Mouse (Mus musculus): ENCODE data around the gene Ank3.

Ank3 gene

DNA sequence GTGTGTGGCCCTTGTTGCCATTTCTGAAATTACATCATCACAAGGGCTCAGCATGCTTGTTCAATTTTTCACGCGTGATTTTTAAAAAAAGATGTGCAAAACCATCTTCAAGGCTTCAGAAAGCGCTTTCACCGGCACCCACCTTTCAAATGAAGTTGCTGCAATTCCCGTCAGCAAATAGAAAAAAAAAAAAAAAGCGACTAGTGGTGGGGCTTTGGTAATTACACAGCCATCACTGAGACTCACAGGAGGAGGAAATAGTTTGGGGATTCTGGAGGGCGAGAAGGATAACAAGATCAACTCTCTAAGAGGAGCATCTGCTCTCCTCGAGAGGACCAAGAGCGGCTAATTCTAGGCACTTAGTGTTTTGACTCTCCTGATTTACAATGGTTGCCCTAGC, 173.4 kb downstream of the Ank3 start:
- no peak for DNase-seq (ENCODE audit: low read depth, low spot score)

DNA sequence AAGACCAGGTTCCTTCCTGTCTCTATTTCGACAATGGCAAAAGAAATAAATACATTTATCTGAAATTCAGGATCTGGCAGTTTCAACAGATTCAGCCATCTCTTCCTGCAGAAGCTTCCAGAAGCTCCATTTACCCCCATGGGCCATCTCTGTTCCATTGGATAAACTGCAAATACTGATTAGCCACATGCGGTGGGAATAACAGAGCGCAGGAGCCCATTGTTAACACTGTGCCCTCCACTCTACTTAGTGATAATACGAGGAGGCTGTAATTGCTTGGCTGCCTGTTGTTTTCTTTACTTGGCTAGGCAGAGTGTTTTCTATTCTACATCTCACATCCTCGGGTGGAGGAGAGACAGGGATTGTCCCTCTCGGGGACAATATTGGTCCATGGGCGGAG, 174.5 kb downstream of the Ank3 start:
- no peak for DNase-seq (ENCODE audit: low read depth, low spot score)

DNA sequence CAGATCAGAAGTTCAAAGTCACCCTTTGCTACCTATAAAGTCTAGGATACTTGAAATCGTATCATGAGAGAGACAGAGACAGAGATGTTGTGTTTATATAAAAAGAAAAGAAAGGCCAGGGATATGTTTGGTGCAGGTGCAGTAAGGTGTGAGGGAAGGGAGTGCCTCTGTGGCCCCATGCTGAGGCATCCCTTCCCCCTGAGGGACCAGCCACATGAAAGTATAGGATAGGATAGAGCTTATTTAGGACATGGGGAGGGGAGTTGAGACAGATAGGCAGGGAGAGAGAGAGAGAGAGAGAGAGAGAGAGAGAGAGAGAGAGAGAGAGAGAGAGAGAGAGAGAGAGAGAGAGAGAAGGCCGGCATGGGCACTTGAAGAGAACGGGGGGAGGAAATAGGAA, 175.2 kb downstream of the Ank3 start:
- no peak for DNase-seq (ENCODE audit: low read depth, low spot score)

- no peak for DNase-seq (ENCODE audit: low read depth, low spot score)
Observed at GRCm38 (mm10) chr10:69574190-69574663, 175.7 kb downstream of the Ank3 start.

DNA sequence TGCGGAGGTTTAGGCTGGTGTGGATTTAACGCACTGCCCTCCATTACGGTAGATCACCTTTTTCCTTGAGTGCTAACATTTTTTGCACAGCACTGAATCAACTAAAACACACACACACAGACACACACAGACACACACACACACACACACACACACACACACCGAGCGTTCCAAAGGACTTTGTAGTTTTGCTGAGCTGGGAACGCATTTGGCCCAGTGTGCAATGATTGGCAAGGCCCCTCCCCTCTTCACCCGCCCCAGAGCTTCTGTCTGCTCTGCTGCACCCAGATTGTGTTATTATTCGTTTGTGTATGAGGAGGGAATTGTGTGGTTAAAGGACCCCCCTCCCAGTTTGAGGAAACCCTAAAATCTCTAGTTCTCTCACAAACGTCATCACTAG, 176.3 kb downstream of the Ank3 start:
- no peak for DNase-seq (ENCODE audit: low read depth, low spot score)

DNA sequence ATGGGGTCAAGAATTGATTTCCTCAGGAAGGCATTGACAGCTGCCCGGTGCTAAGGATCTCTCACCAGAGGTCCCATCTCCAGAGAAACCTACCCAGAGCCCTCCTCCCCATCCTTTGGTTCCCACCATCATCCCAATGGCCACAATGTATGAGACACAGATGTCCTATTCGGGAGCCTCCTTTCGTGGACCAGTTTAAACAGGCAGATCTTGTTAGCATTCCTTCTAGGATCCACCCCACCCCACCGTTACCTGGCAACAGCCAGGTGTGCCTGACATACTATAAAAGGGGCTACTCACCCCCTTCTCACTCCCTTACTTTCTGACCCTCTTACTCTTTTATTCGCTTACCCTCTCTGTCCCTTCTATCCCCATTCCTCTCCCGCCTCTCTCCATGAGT, 176.9 kb downstream of the Ank3 start:
- no peak for DNase-seq (ENCODE audit: low read depth, low spot score)

- no peak for DNase-seq (ENCODE audit: low read depth, low spot score)
Observed at GRCm38 (mm10) chr10:69576264-69576663, 177.7 kb downstream of the Ank3 start.

GRCm38 (mm10) chr10:69577061-69577728, 178.6 kb downstream of the Ank3 start:
- DNase-seq (ENCODE audit: low read depth, low spot score) = no peak

GRCm38 (mm10) chr10:69577729-69578061, 179.1 kb downstream of the Ank3 start:
- DNase-seq (ENCODE audit: low read depth, low spot score) = no peak

DNA sequence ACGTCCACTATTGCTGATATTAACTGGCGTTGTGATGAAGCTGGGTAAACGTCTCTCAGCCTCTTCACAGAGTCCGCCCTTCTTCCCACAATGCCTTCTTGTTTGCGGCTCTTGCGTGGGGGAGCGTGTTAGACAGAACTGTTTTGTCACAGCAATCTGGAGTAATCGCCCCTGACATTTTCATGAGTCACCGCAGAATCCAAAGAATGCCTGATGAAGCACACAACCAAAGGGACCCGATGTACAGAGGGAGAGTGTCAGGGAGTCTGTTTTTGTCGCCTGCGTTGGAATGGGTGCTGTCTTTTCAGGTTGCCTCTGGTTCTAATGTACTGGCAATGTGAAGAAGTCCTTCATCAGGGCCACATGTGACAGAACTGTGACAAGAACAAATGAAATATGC, 181.0 kb downstream of the Ank3 start:
- no peak for DNase-seq (ENCODE audit: low read depth, low spot score)

GRCm38 (mm10) chr10:69581525-69581924, 183.0 kb downstream of the Ank3 start:
- no peak for DNase-seq (ENCODE audit: low read depth, low spot score)

DNA sequence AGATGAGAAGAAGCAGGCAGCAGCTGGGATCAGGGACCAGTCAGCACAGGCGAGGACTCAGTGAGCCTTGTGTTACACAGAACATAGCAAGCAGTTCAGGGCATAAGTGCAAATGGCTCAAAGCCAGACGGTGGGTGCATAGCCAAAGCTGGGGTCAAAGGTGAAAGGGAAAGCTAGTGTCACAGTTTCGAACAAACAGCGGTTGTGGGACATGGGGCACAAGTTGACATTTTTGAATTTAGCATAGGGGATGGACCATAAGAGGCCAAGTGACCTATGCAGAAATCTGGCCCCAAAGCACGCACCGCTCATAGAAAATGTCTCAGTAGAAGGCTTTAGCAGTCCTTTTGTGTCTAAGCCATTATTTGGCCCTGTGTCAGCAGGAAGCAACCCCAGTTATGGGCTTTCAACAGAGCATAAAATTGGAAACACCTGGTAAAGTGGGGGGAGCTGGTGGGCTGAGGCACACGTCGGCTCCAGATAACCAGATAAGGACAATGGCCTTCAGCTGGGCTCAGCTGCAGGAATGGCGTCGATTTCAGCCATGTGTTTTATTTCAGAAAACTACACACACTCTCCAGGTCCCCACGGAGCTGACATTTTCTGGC, 185.4 kb downstream of the Ank3 start:
- DNase-seq (ENCODE audit: low read depth, low spot score) = no peak

DNA sequence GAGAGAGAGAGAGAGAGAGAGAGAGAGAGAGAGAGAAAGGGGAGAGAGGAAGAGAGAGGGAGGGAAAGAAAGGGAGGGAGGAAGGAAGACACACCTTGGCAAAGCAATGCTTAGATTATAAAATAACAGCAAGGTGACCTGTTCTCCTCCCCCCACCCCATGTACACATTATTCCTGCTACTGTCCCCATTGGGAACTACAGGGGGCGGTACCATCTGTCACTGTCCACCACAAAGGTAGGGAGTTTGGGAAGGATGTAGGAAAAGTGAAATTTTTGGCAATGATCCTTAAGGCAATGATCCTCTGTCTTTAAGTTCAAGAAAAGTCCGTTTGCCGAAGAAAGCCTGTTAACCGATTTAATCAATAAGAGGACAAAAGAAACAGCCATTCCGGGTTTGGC, 186.0 kb downstream of the Ank3 start:
- no peak for DNase-seq (ENCODE audit: low read depth, low spot score)

DNA sequence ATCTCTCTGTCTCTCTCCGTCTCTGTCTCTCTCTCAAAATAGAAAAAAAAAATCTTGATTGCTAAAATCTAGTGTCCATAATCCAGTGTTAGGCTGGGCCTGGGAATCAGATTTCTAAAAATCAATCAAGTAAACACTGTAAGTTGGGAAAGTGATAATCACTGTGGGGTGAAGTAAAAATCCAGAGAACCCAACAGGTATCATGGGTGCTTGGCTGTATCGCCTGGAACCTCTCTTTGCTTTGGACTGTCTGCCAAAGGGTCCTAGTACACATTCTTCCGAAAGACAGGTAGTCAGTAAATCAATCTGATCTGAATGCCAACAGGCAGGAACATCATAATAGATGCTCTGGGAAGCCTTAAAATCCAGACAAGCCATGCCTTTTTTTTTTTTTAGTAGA, 186.7 kb downstream of the Ank3 start:
- DNase-seq (ENCODE audit: low read depth, low spot score) = no peak

- DNase-seq (ENCODE audit: low read depth, low spot score) = no peak
Observed at GRCm38 (mm10) chr10:69594186-69595131, 195.9 kb downstream of the Ank3 start.

DNA sequence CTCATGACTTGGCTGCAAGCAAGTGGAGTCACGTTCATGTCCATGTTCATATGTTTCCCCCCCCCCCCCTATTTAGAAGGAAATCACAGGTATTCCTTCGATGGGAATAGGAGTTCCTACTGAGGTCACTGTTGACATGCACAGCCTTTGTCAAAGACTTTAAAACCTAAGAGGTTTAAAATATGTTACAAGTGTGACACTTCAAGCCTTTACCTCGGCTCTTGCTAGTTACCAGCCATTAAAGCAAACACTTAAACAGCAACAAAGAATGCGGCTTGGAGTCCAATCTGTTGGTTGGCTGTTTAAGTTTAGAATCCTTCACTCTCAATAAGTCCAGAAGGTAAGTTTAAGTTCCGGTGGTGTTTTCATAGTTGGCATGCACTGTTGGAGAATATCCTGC, 196.9 kb downstream of the Ank3 start:
- no peak for DNase-seq (ENCODE audit: low read depth, low spot score)

GRCm38 (mm10) chr10:69601471-69601870, 202.9 kb downstream of the Ank3 start:
- DNase-seq (ENCODE audit: low read depth, low spot score) = no peak

- no peak for DNase-seq (ENCODE audit: low read depth, low spot score)
Observed at GRCm38 (mm10) chr10:69602711-69603110, 204.1 kb downstream of the Ank3 start.

GRCm38 (mm10) chr10:69604609-69605008, 206.0 kb downstream of the Ank3 start:
- no peak for DNase-seq (ENCODE audit: low read depth, low spot score)

GRCm38 (mm10) chr10:69605211-69605610, 206.6 kb downstream of the Ank3 start:
- DNase-seq (ENCODE audit: low read depth, low spot score) = no peak

DNA sequence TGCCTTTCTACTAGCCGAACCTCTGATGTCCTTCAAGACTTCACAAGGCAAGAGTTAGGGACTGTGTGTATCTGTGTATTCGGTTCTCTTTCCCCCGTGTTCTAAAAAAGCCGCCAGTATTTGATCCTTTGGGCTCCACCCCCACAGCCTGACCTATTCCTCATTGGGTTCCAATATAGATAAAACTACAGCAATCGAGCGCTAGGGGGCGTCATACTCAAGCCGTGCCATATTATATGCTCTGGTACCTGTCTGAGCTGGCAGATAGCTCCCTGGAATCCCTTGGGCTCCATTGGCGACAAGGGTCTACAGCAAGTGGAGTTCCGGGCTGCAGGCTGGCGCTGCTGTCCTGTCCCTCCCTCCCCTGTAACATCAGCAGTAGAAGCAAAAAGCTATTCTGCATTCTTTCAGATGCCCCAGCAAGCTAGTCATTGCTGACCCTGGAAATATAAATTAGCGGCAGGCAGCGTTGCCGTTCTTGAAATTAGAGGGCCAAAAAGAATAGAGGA, 209.1 kb downstream of the Ank3 start:
- DNase-seq (ENCODE audit: low read depth, low spot score) = peak; percentile 18

- no peak for DNase-seq (ENCODE audit: low read depth, low spot score)
Observed at GRCm38 (mm10) chr10:69611314-69611713, 212.7 kb downstream of the Ank3 start.

All from WW6 (cell line).